Mouse (Mus musculus) liver, postnatal 0 days (tissue): ENCODE measurements at regions not wholly inside any gene's neighbourhood (a gene's known extent, or its start where the extent isn't known, plus 50 kb on each side); places are given as distances from the start of the nearest gene placed in this dataset.

ENCODE experiments used
- ATAC-seq: fragments of 200-750 bp; cut with Nextera tagmentation; 2 replicates; pipeline ENCODE4 v1.8.0; 2017; ENCODE audit warnings: mild to moderate bottlenecking, moderate library complexity
- DNase-seq: peaks from one replicate; pipeline ENCODE4 v3.0.0-alpha.2; 2016
- H3K27ac ChIP-seq: fragments of 300-500 bp; sonication (generic); 2 replicates; pipeline ENCODE4 v1.5.1; 2014; ENCODE audit warnings: antibody characterized with exemption, moderate library complexity, mild to moderate bottlenecking, low read depth
- H3K27me3 ChIP-seq: fragments of 300-500 bp; sonication (generic); 2 replicates; pipeline ENCODE4 v1.6.1; 2014; ENCODE audit warnings: low read length, control low read depth, mixed read lengths; ENCODE audit not compliant: insufficient read depth
- H3K36me3 ChIP-seq: fragments of 300-500 bp; sonication (generic); replicated peaks from 2 replicates; pipeline ENCODE4 v1.6.1; 2014; ENCODE audit warnings: mild to moderate bottlenecking, control low read depth, low read length, moderate library complexity, mixed read lengths; ENCODE audit not compliant: insufficient read depth
- H3K4me1 ChIP-seq: fragments of 300-500 bp; sonication (generic); 2 replicates; pipeline ENCODE4 v1.6.1; 2014; ENCODE audit warnings: antibody characterized with exemption, mild to moderate bottlenecking, control low read depth; ENCODE audit not compliant: insufficient read depth
- H3K4me2 ChIP-seq: fragments of 300-500 bp; sonication (generic); 2 replicates; pipeline ENCODE4 v1.6.1; 2014; ENCODE audit warnings: low read depth, mild to moderate bottlenecking, low read length, moderate library complexity, mixed read lengths
- H3K4me3 ChIP-seq: fragments of 300-500 bp; sonication (generic); 2 replicates; pipeline ENCODE4 v1.5.1; 2014; ENCODE audit warnings: low read depth, low read length
- H3K9ac ChIP-seq: fragments of 300-500 bp; sonication (generic); replicated peaks from 2 replicates; pipeline ENCODE4 v1.6.1; 2014; ENCODE audit warnings: mild to moderate bottlenecking, moderate library complexity
- H3K9me3 ChIP-seq: fragments of 300-500 bp; sonication (generic); 2 replicates; pipeline ENCODE4 v1.6.1; 2016; ENCODE audit warnings: mild to moderate bottlenecking, control low read depth, low read length, mixed read lengths
- CTCF ChIP-seq: sonication (generic); IDR thresholded peaks from 2 replicates; pipeline ENCODE4 v1.5.1; 2016; ENCODE audit warnings: antibody characterized with exemption, low read depth
- EP300 ChIP-seq: IDR thresholded peaks from 2 replicates; pipeline ENCODE4 v1.6.1; 2016; ENCODE audit warnings: antibody characterized with exemption, low read depth, mild to moderate bottlenecking
- WGBS: fragments of 180-500 bp; shearing (Covaris S2); extraction: QIAGEN DNeasy Blood & Tissue Kit; methylation state at CpG from one replicate; pipeline ENCODE4 v1.1.7; 2014; ENCODE audit not compliant: insufficient replicate concordance; 5-methylcytosine and 5-hydroxymethylcytosine counted together

- Histone ChIP-seq H3K4me3 (no peak overlapping the region), H3K36me3 (no peaks in the 10 kb centered on the region), H3K9me3 (no peaks in the 10 kb centered on the region), H3K27ac (no peak overlapping the region), H3K4me1 (peaks cover 7% of the 10 kb centered on the region; the same call in 1 of the 2 replicates), H3K27me3 (no peaks in the 10 kb centered on the region), H3K4me2 (no peak overlapping the region), H3K9ac (no peak overlapping the region)
- TF ChIP-seq CTCF, result no peak
- no peak for TF ChIP-seq EP300
- DNase-seq, result no peak
- ATAC-seq, result no peak
- WGBS, result 75% methylated on average over 15 of the region's 15 CpGs
These were observed 97.5 kb upstream of the Teddm2 start for GRCm38 (mm10) chr1:153997201-153998181.

GRCm38 (mm10) chr1:153999776-154000175, 99.7 kb upstream of the Teddm2 start:
- WGBS, result 52% methylated on average over 6 of the region's 6 CpGs

GRCm38 (mm10) chr1:154003669-154004068, 103.6 kb upstream of the Teddm2 start:
- H3K27me3 ChIP-seq, result no peaks in the 10 kb centered on the region
- no peak overlapping the region for H3K27ac ChIP-seq
- no peak overlapping the region for H3K9ac ChIP-seq
- DNase-seq (peak; percentile 28), ATAC-seq (no peak)
- no peak for TF ChIP-seq CTCF
- TF ChIP-seq EP300, result no peak
- H3K4me1 ChIP-seq, result peaks cover 4% of the 10 kb centered on the region
- H3K4me2 ChIP-seq, result no peak overlapping the region
- no peak overlapping the region for H3K4me3 ChIP-seq
- no peaks in the 10 kb centered on the region for H3K9me3 ChIP-seq
- no peaks in the 10 kb centered on the region for H3K36me3 ChIP-seq
- 43% methylated on average over 7 of the region's 7 CpGs for WGBS

More at GRCm38 (mm10) chr1:153999776-154000175, 99.7 kb upstream of the Teddm2 start:
- H3K4me3 ChIP-seq, result no peak overlapping the region
- H3K27ac ChIP-seq, result no peak overlapping the region
- no peak for ATAC-seq
- H3K36me3 ChIP-seq, result no peaks in the 10 kb centered on the region
- no peaks in the 10 kb centered on the region for H3K9me3 ChIP-seq
- no peaks in the 10 kb centered on the region for H3K27me3 ChIP-seq
- no peak for TF ChIP-seq CTCF
- no peak for TF ChIP-seq EP300
- H3K4me1 ChIP-seq, result peaks cover 3% of the 10 kb centered on the region; the same call in 1 of the 2 replicates
- DNase-seq, result no peak
- no peak overlapping the region for H3K9ac ChIP-seq
- H3K4me2 ChIP-seq, result no peak overlapping the region

- DNase-seq (no peak), ATAC-seq (no peak)
- H3K4me3 ChIP-seq, result no peak overlapping the region
- H3K27ac ChIP-seq, result no peak overlapping the region
- H3K9ac ChIP-seq, result no peak overlapping the region
- no peaks in the 10 kb centered on the region for H3K36me3 ChIP-seq
- H3K4me2 ChIP-seq, result no peak overlapping the region
- peaks cover 4% of the 10 kb centered on the region for H3K4me1 ChIP-seq
- no peaks in the 10 kb centered on the region for H3K27me3 ChIP-seq
- H3K9me3 ChIP-seq, result no peaks in the 10 kb centered on the region
- TF ChIP-seq EP300 (no peak), CTCF (no peak)
- WGBS, result 82% methylated on average over 4 of the region's 4 CpGs
These were observed 104.6 kb upstream of the Teddm2 start for GRCm38 (mm10) chr1:154004647-154005046.

- Histone ChIP-seq H3K36me3 (no peaks in the 10 kb centered on the region), H3K4me3 (no peak overlapping the region), H3K27ac (no peak overlapping the region), H3K4me1 (peaks cover 4% of the 10 kb centered on the region), H3K9ac (no peak overlapping the region), H3K27me3 (no peaks in the 10 kb centered on the region), H3K9me3 (no peaks in the 10 kb centered on the region), H3K4me2 (peak overlapping the region; percentile 34; the same call in 1 of the 2 replicates)
- TF ChIP-seq EP300 (no peak), CTCF (no peak)
- DNase-seq, result no peak
- 34% methylated on average over 13 of the region's 13 CpGs for WGBS
- ATAC-seq, result no peak
These were observed 106.0 kb upstream of the Teddm2 start for GRCm38 (mm10) chr1:154006055-154006454.

- ATAC-seq, result peak; percentile 65
- TF ChIP-seq CTCF (no peak), EP300 (peak; percentile 72)
- DNase-seq, result no peak
- Histone ChIP-seq H3K4me1 (peaks cover 4% of the 10 kb centered on the region), H3K4me3 (no peak overlapping the region), H3K9me3 (no peaks in the 10 kb centered on the region), H3K9ac (no peak overlapping the region), H3K4me2 (no peak overlapping the region), H3K27me3 (no peaks in the 10 kb centered on the region), H3K27ac (no peak overlapping the region), H3K36me3 (no peaks in the 10 kb centered on the region)
- WGBS, result 57% methylated on average over 3 of the region's 3 CpGs
These were observed 107.4 kb upstream of the Teddm2 start for GRCm38 (mm10) chr1:154007440-154007839.
